Mouse (Mus musculus) stomach, embryonic 16.5 days (tissue): ENCODE results near the gene Osmr. TPM values are rescaled to one million over a fixed set of nuclear protein-coding genes. Genes with fewer than 3 reads are reported as not detected.

Experiments
- ATAC-seq: fragments of 200-750 bp; cut with Nextera tagmentation; 2 replicates; pipeline ENCODE4 v1.8.0; 2017; ENCODE audit warnings: moderate number of reproducible peaks, moderate TSS enrichment; ENCODE audit not compliant: insufficient read depth, low FRiP score
- H3K27ac ChIP-seq: fragments of 300-500 bp; sonication (generic); 2 replicates; pipeline ENCODE4 v1.5.1; 2014; ENCODE audit warnings: low read length
- H3K27me3 ChIP-seq: fragments of 300-500 bp; sonication (generic); 2 replicates; pipeline ENCODE4 v1.6.1; 2014; ENCODE audit warnings: low read length, control low read depth, mixed read lengths; ENCODE audit not compliant: control insufficient read depth, insufficient read depth
- H3K36me3 ChIP-seq: fragments of 300-500 bp; sonication (generic); 2 replicates; pipeline ENCODE4 v1.6.1; 2014; ENCODE audit warnings: low read length; ENCODE audit not compliant: control insufficient read depth, insufficient read depth
- H3K4me1 ChIP-seq: fragments of 300-500 bp; sonication (generic); 2 replicates; pipeline ENCODE4 v1.6.1; 2014; ENCODE audit warnings: low read length, control low read depth, mixed read lengths; ENCODE audit not compliant: control insufficient read depth, insufficient read depth
- H3K4me2 ChIP-seq: fragments of 300-500 bp; sonication (generic); 2 replicates; pipeline ENCODE4 v1.6.1; 2014; ENCODE audit warnings: low read depth, low read length, mixed read lengths
- H3K4me3 ChIP-seq: fragments of 300-500 bp; sonication (generic); replicated peaks from 2 replicates; pipeline ENCODE4 v1.5.1; 2014; ENCODE audit warnings: mild to moderate bottlenecking, low read length
- H3K9ac ChIP-seq: fragments of 300-500 bp; sonication (generic); 2 replicates; pipeline ENCODE4 v1.6.1; 2014; ENCODE audit warnings: low read length
- H3K9me3 ChIP-seq: fragments of 300-500 bp; sonication (generic); replicated peaks from 2 replicates; pipeline ENCODE4 v1.6.1; 2016; ENCODE audit warnings: low read length, control low read depth; ENCODE audit not compliant: control insufficient read depth
- WGBS: fragments of 180-500 bp; shearing (Covaris S2); extraction: QIAGEN DNeasy Blood & Tissue Kit; methylation state at CpG from one replicate; pipeline ENCODE4 v1.1.7; 2014; 5-methylcytosine and 5-hydroxymethylcytosine counted together
- polyA plus RNA-seq: library from polyadenylated mRNA; unstranded; fragments of >200 nt; fragmentation: Nextera tagmentation; extraction: Ambion mirVana; gene quantifications from 2 replicates; pipeline ENCODE4 v1.2.1, GENCODE M21; 2015

The Osmr gene
- polyA plus RNA-seq, result 2.2 and 2.5 TPM in 2 replicates

GRCm38 (mm10) chr15:6874601-6875019 lies at the start of gene Osmr:
Gene Osmr, minus strand, starts transcription at chr15:6874969.
- H3K4me3 ChIP-seq, result peak within 1 kb of the TSS; percentile 61
- 10% methylated on average over 16 of the region's 16 CpGs for WGBS
- peak; percentile 53; the same call in 1 of the 2 replicates for ATAC-seq
- H3K27me3 ChIP-seq, result peaks cover 6% of the 10 kb centered on the region; the same call in 1 of the 2 replicates
- no peaks in the 10 kb centered on the region for H3K36me3 ChIP-seq
- H3K9me3 ChIP-seq, result no peaks in the 10 kb centered on the region
- peak within 1 kb of the TSS; percentile 89 for H3K4me2 ChIP-seq
- H3K4me1 ChIP-seq, result peaks cover 6% of the 10 kb centered on the region; the same call in 1 of the 2 replicates
- H3K9ac ChIP-seq, result peak within 1 kb of the TSS; percentile 75
- H3K27ac ChIP-seq, result peak within 1 kb of the TSS; percentile 19; the same call in 1 of the 2 replicates

GRCm38 (mm10) chr15:6919406-6919805 lies 44.6 kb upstream of the Osmr start:
- WGBS, result 83% methylated on average over 6 of the region's 6 CpGs
- H3K36me3 ChIP-seq, result no peaks in the 10 kb centered on the region
- H3K9me3 ChIP-seq, result no peaks in the 10 kb centered on the region
- H3K4me1 ChIP-seq, result no peaks in the 10 kb centered on the region
- H3K27ac ChIP-seq, result no peak overlapping the region
- H3K27me3 ChIP-seq, result no peaks in the 10 kb centered on the region
- no peak overlapping the region for H3K4me2 ChIP-seq
- no peak for ATAC-seq
- no peak overlapping the region for H3K9ac ChIP-seq
- no peak overlapping the region for H3K4me3 ChIP-seq

- H3K4me1 ChIP-seq, result no peaks in the 10 kb centered on the region
- no peaks in the 10 kb centered on the region for H3K36me3 ChIP-seq
- H3K9ac ChIP-seq, result no peak overlapping the region
- WGBS, result 86% methylated on average over 6 of the region's 6 CpGs
- no peak for ATAC-seq
- H3K27ac ChIP-seq, result no peak overlapping the region
- no peak overlapping the region for H3K4me2 ChIP-seq
- no peak overlapping the region for H3K4me3 ChIP-seq
- H3K9me3 ChIP-seq, result no peaks in the 10 kb centered on the region
- no peaks in the 10 kb centered on the region for H3K27me3 ChIP-seq
Observed at GRCm38 (mm10) chr15:6914163-6914562, 39.4 kb upstream of the Osmr start.

GRCm38 (mm10) chr15:6909669-6910068 lies 34.9 kb upstream of the Osmr start:
- ATAC-seq, result peak; percentile 92; the same call in 1 of the 2 replicates
- Histone ChIP-seq H3K4me1 (no peaks in the 10 kb centered on the region), H3K4me3 (no peak overlapping the region), H3K9me3 (no peaks in the 10 kb centered on the region), H3K27ac (no peak overlapping the region), H3K9ac (peak overlapping the region; percentile 2; the same call in 1 of the 2 replicates), H3K4me2 (no peak overlapping the region), H3K27me3 (no peaks in the 10 kb centered on the region), H3K36me3 (no peaks in the 10 kb centered on the region)
- 3% methylated on average over 11 of the region's 11 CpGs for WGBS

- H3K27me3 ChIP-seq, result no peaks in the 10 kb centered on the region
- H3K27ac ChIP-seq, result no peak overlapping the region
- WGBS, result 51% methylated on average over 14 of the region's 14 CpGs
- H3K36me3 ChIP-seq, result no peaks in the 10 kb centered on the region
- H3K9me3 ChIP-seq, result no peaks in the 10 kb centered on the region
- no peak overlapping the region for H3K4me2 ChIP-seq
- H3K4me1 ChIP-seq, result no peaks in the 10 kb centered on the region
- no peak for ATAC-seq
- H3K9ac ChIP-seq, result no peak overlapping the region
- no peak overlapping the region for H3K4me3 ChIP-seq
Observed at GRCm38 (mm10) chr15:6909084-6909483, 34.3 kb upstream of the Osmr start.

- WGBS, result 49% methylated on average over 5 of the region's 5 CpGs
- no peaks in the 10 kb centered on the region for H3K4me1 ChIP-seq
- H3K9me3 ChIP-seq, result no peaks in the 10 kb centered on the region
- ATAC-seq, result no peak
- H3K4me2 ChIP-seq, result no peak overlapping the region
- no peaks in the 10 kb centered on the region for H3K27me3 ChIP-seq
- no peak overlapping the region for H3K27ac ChIP-seq
- no peaks in the 10 kb centered on the region for H3K36me3 ChIP-seq
- no peak overlapping the region for H3K4me3 ChIP-seq
- no peak overlapping the region for H3K9ac ChIP-seq
Observed at GRCm38 (mm10) chr15:6908601-6909000, 33.8 kb upstream of the Osmr start.

- Histone ChIP-seq H3K27me3 (no peaks in the 10 kb centered on the region), H3K4me2 (no peak overlapping the region)
Observed at GRCm38 (mm10) chr15:6906260-6907047, 31.7 kb upstream of the Osmr start.

GRCm38 (mm10) chr15:6905726-6906125 lies 31.0 kb upstream of the Osmr start:
- H3K9me3 ChIP-seq, result no peaks in the 10 kb centered on the region
- 85% methylated on average over 4 of the region's 4 CpGs for WGBS
- H3K27me3 ChIP-seq, result no peaks in the 10 kb centered on the region
- H3K36me3 ChIP-seq, result no peaks in the 10 kb centered on the region
- H3K27ac ChIP-seq, result no peak overlapping the region
- no peak overlapping the region for H3K4me3 ChIP-seq
- no peaks in the 10 kb centered on the region for H3K4me1 ChIP-seq
- no peak overlapping the region for H3K4me2 ChIP-seq
- no peak for ATAC-seq
- H3K9ac ChIP-seq, result no peak overlapping the region

More at GRCm38 (mm10) chr15:6906260-6907047, 31.7 kb upstream of the Osmr start:
- ATAC-seq, result no peak
- Histone ChIP-seq H3K9ac (no peak overlapping the region), H3K9me3 (no peaks in the 10 kb centered on the region), H3K4me3 (no peak overlapping the region), H3K27ac (no peak overlapping the region), H3K36me3 (no peaks in the 10 kb centered on the region), H3K4me1 (no peaks in the 10 kb centered on the region)
- 76% methylated on average over 19 of the region's 19 CpGs for WGBS

GRCm38 (mm10) chr15:6903286-6903975 lies 28.7 kb upstream of the Osmr start:
- no peaks in the 10 kb centered on the region for H3K4me1 ChIP-seq
- H3K27me3 ChIP-seq, result no peaks in the 10 kb centered on the region

More at GRCm38 (mm10) chr15:6903286-6903975, 28.7 kb upstream of the Osmr start:
- H3K36me3 ChIP-seq, result no peaks in the 10 kb centered on the region
- no peaks in the 10 kb centered on the region for H3K9me3 ChIP-seq
- H3K9ac ChIP-seq, result no peak overlapping the region
- WGBS, result 69% methylated on average over 9 of the region's 9 CpGs
- no peak overlapping the region for H3K4me2 ChIP-seq
- H3K4me3 ChIP-seq, result no peak overlapping the region
- H3K27ac ChIP-seq, result no peak overlapping the region
- ATAC-seq, result no peak
